Mouse (Mus musculus) common myeloid progenitor, adult 5-6 weeks (primary cell): ENCODE measurements around the gene Camk1. TPM values are rescaled to one million over a fixed set of nuclear protein-coding genes. Genes with fewer than 3 reads are reported as not detected.
A peak's percentile ranks its signal among the peaks of the same experiment; 100 is the strongest.
"Not testable (repeated sequence)": the region's sequence is repeated elsewhere in the genome, so short reads cannot be mapped to it uniquely, and the experiment has no call there.

ENCODE experiments used
- ATAC-seq: replicated peaks from 2 replicates; pipeline ENCODE4 v1.8.0; 2016; ENCODE audit warnings: low read depth, mild to moderate bottlenecking, moderate TSS enrichment, inconsistent platforms; ENCODE audit not compliant: poor library complexity, severe bottlenecking
- total RNA-seq: library from RNA; stranded (forward); fragments of 200-1000, 187-1606 nt; gene quantifications from 2 replicates; pipeline ENCODE4 v1.2.3, GENCODE M21; 2017

The Camk1 gene
- total RNA-seq, 1 experiment from 2014 or later: 29.9 TPM

DNA sequence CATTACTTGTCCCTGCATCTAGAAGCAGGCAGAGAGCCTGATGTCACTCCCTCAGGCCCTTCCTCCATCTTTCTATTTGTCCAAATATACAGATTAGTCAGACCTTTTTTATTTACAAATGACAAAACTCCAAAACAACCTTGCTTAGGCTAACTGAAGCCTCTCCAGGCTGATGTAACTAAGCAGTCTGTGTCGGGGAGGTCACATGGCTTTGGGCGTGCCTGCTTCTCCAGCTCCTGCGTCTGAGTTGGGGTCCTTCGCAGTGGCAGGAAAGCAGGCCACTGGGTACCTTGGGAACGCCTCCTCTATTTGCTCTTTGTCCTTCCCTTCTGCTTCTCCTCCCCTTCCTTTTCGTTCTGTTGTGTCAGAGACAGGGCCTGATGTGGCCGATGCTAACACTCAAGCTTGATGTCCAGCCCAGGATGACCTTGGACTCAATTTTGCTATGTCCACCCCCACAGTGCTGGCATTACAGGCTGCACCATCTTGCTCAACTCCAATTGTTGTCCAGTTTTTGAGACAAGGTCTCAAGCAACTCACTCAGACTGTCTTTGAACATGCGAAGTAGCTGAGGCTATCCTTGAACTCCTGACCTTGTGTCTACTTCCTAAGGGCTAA lies 20.8 kb upstream of the Camk1 start:
- ATAC-seq: no peak

DNA sequence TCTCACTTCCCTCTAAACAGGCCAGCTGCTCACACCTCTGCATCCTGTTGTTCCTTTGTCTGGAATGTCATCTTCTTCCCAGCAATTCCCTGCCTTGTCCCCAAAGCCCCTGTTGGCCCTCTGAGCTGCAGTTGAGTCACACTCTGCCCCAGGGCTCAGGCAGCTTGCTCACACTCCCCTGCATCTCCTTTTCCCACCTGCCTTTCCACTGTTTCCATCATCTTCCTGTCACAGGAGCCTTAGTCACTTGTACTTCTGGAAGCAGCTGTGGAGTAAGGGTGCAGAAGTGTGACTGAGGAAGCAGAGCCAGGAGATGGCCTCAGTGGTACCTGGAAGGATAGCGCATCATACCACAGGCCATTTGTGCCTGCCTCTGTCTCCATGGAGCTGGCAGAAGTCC lies 18.5 kb upstream of the Camk1 start:
- ATAC-seq: no peak

DNA sequence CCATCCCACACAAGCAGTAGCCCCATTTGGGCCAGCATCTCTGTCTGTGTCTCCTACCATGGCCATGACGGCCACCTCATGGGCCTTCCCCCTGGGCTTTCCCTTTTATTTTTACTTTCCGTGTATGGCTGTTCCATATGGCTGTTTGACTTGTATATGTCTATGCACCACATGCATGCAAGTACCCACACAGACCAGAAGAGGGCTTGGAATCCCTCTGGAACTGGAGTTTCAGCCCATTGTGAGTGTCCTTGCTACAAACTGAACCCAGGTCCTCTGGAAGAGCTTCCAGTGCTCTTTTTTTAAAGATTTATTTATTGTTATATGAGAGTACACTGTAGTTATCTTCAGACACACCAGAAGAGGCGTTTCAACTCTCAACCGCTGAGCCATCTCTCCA lies 17.7 kb upstream of the Camk1 start:
- ATAC-seq: 0 out of 2 replicates have a peak, but pooled peaks have one; percentile 39

DNA sequence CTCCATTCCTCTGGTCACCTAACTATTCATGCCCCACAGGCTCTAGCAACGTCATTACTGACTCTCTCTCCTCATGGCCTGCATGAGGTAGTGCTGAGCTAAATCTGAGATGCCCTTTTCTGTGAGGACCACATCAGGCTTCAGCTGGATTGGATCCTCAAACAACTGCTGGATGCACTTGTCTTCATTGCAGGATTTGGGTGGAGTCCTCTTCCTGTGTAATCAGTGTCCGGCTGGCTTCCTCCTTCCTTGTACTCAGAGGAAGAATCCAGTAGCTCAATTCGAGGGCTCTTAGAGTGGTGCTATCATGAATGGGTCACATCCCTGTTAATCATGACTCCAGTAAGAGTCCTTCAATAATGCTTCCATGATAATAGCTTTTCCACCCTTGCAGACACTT lies 9.9 kb upstream of the Camk1 start:
- no peak for ATAC-seq

DNA sequence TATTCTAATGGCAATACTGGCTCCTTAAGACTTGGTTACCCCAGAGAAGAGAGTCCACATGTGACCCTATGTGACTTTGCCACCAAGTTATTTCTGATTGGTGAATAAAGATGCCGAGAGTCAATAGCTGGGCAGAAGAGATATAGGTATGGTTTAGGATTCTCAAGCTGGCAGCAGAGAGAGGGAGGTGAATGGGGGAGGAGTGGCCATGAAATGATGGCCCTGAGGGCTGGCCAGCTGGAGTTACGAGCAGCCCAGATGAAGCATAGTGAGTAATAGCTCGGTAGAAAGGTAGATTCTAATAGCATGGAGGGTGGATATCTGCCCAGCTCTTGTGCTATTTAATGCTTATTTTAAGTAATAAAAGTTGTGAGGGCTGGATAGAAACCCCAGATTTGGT lies 9.0 kb upstream of the Camk1 start:
- ATAC-seq: no peak

DNA sequence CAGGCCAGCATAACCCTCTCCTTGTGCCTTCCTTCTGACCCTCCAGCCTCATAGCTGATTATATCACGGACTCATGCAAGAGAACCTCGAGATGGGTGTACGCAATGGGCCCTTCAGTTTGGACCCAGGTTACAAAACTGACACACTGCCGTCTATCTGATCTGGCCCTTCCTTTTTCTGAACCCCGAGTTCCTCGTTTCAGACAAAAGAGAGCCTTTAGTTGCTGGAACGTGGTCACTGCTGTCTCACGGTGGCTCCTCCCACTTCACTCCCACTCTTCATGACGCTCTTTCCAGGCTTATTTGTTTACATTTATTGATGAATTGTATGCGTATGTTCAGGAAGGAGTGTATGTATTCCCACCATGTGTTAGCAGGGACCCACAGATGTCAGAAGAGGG lies 7.9 kb upstream of the Camk1 start:
- peak; percentile 84 for ATAC-seq

DNA sequence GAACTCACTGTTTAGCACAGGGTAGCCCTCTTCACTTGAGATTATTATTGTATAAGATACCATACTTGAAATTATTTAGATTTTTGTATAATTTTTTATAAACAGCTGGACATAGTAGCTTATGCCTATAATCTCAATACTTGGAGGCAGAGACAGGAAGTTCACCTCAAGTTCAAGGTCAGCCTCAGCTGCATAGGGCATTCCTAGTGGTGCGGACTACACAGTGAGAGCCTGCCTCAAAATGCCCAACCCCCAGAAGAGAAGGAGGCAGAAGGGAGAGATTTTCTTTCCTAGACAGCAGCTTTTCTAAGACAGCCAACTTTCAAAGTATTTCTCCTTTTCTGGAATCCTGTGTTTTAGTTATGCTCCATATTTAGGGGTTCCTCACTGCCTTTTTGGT lies 7.4 kb upstream of the Camk1 start:
- no peak for ATAC-seq

DNA sequence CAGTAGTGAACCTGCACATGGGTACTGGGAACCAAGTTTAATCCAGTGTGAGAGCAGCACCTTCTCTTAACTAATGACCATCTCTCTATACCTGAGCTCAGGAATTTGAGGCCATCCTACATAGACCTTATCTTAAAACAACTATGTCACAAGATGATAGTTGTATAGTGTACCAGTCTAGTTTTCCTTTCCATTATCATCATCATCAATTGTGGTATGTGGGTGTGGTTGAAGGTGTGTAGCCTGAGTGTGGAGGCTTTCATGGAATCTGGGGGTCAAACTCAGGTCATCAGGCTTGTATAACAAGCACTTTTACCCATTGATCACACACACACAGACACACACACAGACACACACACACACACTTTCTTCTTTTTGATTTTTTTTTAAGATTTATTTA lies 6.8 kb upstream of the Camk1 start:
- no peak for ATAC-seq

DNA sequence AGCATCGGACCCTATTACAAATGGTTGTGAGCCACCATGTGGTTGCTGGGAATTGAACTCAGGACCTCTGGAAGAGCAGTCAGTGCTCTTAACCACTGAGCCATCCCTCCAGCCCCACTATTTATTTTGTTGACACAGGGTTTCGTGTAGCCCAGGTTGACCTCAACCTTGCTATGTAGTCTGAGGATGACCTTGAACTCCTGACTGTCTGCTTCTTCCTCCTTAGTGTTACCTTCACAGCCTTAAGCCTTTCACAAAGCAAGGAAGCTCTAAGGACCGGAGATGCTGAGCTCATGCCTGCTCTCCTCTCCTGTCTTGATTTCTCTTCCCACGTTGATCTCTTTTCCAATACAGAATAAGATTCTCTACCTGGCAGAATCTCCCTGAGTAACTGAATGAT lies 3.1 kb upstream of the Camk1 start:
- no peak for ATAC-seq

DNA sequence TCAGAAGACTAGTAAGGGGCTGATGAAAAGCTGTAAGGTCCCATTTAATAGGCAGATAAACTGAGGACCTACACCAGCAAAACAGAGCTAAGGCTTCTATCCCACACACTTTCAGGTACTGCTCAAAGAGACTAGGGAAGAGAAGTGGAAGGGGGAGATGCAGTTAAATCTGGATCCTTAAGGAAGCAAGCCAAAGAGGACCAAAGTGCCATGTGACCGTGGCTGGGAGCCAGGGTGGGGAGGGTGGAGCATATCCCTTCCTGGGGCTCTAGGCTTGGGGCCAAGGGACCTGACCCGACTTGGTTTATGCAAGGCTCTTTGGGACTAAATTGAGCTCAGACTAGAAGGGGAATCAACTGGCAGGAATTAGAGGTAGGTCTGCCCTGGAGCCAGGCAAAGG lies 537 bp upstream of the Camk1 start:
- ATAC-seq: no peak

DNA sequence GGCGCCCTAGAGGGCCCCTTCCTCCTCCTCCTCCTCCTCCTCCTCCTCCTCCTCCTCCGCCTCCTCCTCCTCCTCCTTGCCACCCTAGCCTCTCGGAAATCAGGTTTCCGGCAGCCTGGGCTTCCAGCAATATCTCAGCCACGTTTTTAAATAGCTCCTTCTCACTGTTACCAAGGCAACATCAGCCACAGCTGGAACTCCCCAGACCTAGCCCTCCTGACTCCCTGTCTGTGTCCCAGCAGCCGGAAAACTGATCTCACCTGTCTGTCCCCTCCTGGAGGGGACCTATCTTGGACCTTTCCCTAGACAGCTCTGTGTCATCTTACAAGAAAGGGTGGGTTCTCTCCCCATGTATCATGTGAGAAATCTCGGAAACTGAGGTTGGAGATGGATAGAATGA lies 1.5 kb downstream of the Camk1 start:
- ATAC-seq: 0 out of 2 replicates have a peak, but pooled peaks have one; percentile 19

DNA sequence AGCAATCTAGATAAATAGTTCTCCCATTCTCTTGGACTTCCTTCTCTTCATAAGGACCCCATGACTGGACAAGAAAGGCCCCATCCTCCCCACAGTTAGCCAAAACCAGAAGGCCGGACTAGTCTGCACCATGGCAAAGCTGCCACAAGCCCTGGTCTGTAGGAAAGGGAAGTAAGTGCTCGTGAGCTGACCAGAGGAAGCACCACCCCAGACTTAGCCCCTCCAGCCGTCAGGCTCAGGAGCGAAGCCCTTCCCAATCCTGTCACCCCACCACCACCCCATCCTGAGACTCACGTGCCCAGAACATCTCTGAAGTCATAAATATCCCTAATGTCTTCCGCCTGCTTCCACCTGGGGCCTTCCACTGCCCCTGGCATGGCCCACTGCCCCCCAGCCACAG lies 2.2 kb downstream of the Camk1 start:
- peak; percentile 48 for ATAC-seq

DNA sequence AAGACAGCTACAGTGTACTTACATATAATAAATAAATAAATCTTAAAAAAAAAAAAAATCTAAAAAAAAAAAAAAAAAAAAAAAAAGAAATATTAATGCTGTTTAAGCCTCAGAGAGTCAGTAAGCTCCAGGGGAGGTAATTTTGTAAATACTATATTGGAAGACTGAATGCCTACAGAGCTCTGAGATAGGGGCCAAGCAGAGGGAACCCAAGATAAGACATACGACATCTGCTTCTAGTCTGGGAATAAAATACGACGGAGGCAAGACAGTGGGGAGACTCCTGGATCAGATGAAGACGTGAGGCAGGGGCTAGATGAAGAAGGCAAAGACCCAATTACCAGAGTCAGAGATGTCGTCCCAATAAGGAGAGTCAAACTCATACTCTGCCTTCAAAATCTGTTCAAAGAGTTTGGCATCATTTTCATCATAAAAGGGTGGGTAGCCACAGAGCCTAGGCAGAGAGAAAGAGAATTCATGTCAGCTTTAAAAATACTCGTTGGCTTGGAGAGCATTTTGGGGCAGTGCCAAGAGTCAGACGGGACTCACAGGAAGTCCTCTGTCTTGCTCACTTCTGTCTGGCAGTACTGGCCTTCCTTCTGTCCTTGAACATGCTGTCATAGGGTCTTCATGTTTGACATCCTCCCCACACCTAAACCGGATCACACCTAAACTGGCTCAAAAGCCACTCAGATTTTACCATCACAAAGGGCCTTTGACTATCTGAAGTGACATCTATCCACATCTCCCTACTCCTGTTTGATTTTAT lies 6.7 kb downstream of the Camk1 start:
- 0 out of 2 replicates have a peak, but pooled peaks have one; percentile 13 for ATAC-seq

DNA sequence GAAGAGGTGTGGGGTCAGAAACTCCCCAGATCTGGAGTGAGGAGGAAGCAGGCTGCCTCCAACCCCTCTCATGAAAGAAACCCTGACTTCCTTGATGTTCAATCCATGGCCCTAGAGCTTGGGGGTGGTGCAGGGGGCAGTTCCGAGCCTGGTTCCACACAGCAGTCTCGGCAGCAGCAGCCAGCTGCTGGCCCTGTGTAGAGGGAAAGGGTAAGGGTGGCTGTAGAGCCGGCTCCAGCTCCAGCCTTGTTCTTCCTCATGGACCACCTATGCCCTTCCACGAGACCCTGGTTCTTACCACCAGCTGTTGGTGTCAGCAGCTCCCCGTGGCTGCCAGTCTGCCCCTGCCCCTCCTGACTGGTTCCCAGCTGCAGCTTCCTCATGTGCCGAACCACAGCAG lies 9.6 kb downstream of the Camk1 start:
- no peak for ATAC-seq

DNA sequence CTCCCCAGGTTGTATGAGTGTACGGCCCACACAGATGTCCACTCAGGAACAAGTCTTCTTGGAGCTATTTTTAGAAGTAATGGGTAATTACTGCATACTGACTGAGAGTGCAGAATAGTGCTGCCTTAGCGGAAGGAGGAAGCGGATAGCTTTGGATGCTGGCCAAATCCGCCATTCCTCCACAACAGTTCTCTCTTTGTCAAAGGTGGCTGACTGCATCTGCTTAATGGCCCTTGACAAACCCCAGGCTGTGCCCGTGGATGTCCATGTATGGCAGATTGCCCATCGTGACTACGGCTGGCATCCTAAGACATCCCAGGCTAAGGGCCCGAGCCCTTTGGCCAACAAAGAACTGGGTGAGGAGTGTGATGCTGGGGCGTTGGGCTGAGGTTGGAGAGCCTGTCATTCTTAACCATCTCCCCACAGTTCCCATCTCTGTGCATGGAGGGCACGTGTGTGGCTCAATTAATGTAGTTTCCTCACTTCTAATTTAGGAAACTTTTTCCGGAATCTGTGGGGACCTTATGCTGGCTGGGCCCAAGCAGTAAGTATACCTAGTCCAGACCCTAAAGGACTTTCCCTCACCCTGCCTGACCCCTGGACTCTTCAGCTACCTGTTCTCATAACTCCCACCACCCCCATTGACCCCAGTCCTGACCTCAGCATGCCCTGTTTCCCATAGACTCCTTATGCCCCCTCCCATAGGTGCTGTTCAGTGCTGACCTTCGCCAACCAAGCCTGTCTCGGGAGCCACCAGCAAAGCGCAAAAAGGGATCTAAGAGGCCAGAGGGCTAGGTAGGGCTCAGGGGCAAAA lies 10.4 kb downstream of the Camk1 start:
- ATAC-seq: no peak

DNA sequence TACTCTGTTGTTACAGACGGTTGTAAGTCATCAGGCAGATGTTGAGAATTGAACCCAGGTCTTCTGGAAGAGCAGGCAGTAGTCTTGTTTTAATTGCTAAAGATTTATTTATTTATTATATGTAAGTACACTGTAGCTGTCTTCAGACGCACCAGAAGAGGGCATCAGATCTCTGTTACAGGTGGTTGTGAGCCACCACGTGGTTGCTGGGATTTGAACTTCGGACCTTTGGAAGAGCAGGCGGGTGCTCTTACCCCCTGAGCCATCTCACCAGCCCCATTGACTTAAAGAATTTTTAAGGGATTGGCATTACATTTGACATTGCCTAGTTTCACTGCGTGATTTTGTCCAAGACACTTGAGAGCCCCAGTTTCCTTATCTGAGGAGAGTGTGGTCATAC lies 11.1 kb downstream of the Camk1 start:
- ATAC-seq: not testable (repeated sequence)

DNA sequence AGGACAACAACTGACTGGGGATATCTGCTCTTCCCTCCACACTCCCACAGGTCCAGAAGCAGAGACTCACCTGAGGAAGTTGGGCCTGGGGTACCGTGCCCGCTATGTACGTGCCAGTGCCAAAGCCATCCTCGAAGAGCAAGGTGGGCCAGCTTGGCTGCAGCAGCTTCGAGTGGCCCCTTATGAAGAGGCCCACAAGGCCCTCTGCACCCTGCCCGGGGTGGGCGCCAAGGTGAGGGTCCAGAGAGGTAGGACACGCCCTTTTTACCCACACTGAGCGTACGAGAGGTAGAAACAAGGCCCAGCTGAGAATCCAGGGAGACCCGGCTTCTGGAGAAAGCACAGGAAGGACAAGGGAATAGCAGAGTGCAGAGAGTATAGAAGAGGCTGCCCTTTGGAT lies 12.1 kb downstream of the Camk1 start:
- ATAC-seq: no peak

DNA sequence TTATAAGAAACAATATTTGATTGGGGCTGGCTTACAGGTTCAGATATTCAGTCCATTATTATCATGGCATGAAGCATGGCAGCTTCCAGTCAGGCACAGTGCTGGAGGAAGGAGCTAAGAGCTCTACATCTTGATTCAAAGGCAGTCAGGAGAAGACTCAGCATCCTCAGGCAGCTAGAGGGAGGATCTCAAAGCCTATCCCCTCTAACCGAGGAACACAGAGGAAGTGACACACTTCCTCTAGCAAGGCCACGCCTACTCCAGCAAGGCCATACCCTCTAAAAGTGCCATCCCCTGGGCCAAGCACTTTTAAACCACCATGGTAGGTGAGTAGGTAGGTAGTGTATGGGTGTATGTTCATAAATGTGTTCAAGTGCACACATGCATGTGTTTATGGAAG lies 13.2 kb downstream of the Camk1 start:
- peak; percentile 68 for ATAC-seq

DNA sequence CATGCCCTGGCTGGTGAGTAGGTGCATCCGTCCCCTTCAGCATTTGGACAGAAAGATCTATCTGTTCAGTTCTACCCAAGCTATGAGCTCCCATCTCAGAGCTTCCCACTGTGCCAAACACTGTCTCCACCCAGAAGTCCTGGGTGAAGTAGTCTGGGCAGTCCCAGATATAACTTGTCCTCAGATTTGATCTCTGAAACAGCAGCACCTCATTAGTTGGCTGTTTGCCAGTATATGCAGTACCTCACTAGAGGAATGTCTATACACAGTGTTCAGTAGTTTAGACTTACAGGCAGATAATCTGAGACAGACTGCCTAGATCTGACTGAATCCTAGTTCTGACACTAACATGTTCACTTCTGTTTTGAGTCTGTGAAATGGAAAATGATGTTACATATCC lies 14.4 kb downstream of the Camk1 start:
- no peak for ATAC-seq

DNA sequence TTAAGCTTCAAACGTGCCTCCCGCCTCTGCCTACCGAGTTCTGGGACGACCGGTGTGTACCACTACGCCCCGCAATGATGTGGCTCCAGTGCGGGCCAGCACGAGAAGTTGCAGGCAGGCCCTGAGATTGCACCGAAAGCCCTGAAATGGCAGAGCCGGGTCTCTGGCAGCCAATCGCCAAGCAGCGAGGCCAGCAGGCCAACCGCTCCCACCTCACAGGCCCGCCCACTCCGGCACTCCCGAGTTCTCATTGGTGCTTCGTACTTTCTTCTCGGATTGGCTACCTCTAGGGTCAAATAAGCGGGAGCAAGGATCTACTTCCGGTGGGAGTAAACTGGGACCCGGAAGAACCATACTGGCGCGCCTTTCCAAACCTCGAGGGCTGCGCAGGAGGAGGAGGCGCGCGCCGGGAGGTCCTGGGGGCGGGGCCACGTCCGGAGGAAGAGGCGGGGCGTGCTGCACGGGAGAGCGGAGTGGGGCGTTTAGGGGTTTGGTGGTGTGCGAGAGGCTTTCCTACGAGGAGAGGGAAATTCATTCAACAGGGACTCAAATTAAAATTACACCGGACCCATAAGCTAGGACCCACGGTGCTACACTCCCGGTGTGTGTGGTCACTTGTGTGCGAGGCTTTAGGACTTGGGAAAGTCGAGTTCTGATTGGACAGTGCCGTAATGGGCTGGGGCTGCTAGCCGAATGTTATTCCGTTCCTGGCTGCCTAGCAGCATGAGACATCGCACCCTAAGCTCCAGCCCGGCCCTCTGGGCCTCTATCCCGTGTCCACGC lies 17.1 kb downstream of the Camk1 start, which contains the start of gene Ogg1:
TSS of gene Ogg1 (plus strand) at position 440 of the 783 bp plus-strand sequence.
- peak; percentile 87 for ATAC-seq
